Mouse (Mus musculus): ENCODE results near the gene Pcsk7.

DNA sequence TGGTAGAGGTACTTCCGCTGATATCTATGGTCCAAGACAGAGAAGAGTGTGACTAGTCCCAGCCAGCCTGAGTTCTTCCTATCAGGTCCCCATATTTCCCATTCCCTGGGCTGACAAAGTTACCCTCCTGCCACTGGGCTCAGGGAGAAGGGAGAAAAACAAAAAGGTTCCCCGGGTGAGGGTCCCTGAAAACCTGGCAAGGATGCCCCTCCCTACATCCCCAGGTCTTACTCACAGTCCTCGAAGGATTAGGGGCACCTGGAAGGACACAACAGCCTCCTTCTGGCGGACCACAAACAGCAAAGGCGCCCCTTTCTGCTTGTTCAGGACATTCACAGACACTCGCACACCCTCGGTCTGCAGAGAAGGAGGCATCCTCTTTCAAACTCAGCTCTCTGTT is 46.6 kb downstream of the Pcsk7 start:
- TF ChIP-seq CTCF (IDR thresholded peaks at IDR 0.05; ENCODE audit: low read depth, low read length) (no peak), POLR2A (IDR thresholded peaks at IDR 0.05; ENCODE audit: extremely low read depth, insufficient read depth, low read length) (no peak)

Data from liver, adult 2 months (tissue).